Mouse (Mus musculus) embryonic facial prominence, embryonic 15.5 days (tissue): ENCODE measurements around the gene Nrf1. TPM values are rescaled to one million over a fixed set of nuclear protein-coding genes. Genes with fewer than 3 reads are reported as not detected.

ENCODE experiments used
- ATAC-seq: fragments of 200-750 bp; cut with Nextera tagmentation; 2 replicates; pipeline ENCODE4 v1.8.0; 2017; ENCODE audit warnings: low read depth, moderate TSS enrichment; ENCODE audit not compliant: insufficient number of reproducible peaks, low FRiP score, low TSS enrichment
- H3K27ac ChIP-seq: fragments of 300-500 bp; sonication (generic); replicated peaks from 2 replicates; pipeline ENCODE4 v1.5.1; 2015; ENCODE audit warnings: mild to moderate bottlenecking, inconsistent platforms
- H3K27me3 ChIP-seq: fragments of 300-500 bp; sonication (generic); 2 replicates; pipeline ENCODE4 v1.6.1; 2015; ENCODE audit warnings: inconsistent platforms
- H3K36me3 ChIP-seq: fragments of 300-500 bp; sonication (generic); 2 replicates; pipeline ENCODE4 v1.6.1; 2015; ENCODE audit warnings: mild to moderate bottlenecking, inconsistent platforms
- H3K4me1 ChIP-seq: fragments of 300-500 bp; sonication (generic); 2 replicates; pipeline ENCODE4 v1.6.1; 2015; ENCODE audit warnings: inconsistent platforms
- H3K4me2 ChIP-seq: fragments of 300-500 bp; sonication (generic); replicated peaks from 2 replicates; pipeline ENCODE4 v1.6.1; 2015; ENCODE audit warnings: mild to moderate bottlenecking, inconsistent platforms
- H3K4me3 ChIP-seq: fragments of 300-500 bp; sonication (generic); replicated peaks from 2 replicates; pipeline ENCODE4 v1.5.1; 2015; ENCODE audit warnings: mild to moderate bottlenecking, inconsistent platforms
- H3K9ac ChIP-seq: fragments of 300-500 bp; sonication (generic); 2 replicates; pipeline ENCODE4 v1.6.1; 2015; ENCODE audit warnings: inconsistent platforms
- H3K9me3 ChIP-seq: fragments of 300-500 bp; sonication (generic); replicated peaks from 2 replicates; pipeline ENCODE4 v1.6.1; 2016; ENCODE audit warnings: inconsistent platforms
- WGBS: fragments of 180-500 bp; shearing (Covaris S2); methylation state at CpG from one replicate; pipeline ENCODE4 v1.1.7; 2015; 5-methylcytosine and 5-hydroxymethylcytosine counted together
- polyA plus RNA-seq: library from polyadenylated mRNA; unstranded; fragments of >200 nt; fragmentation: Nextera tagmentation; extraction: Ambion mirVana; gene quantifications from 2 replicates; pipeline ENCODE4 v1.2.1, GENCODE M21; 2015

Nrf1 gene
- polyA plus RNA-seq, result 49.5 and 55.1 TPM in 2 replicates

GRCm38 (mm10) chr6:30047271-30048162 is at the start of gene Nrf1:
Nrf1 (plus strand) TSS chr6:30047988.
- Histone ChIP-seq H3K4me3 (peak within 1 kb of the TSS; percentile 87), H3K4me1 (peaks cover 27% of the 10 kb centered on the region), H3K27ac (peak within 1 kb of the TSS; percentile 99), H3K27me3 (no peaks in the 10 kb centered on the region), H3K9ac (peak within 1 kb of the TSS; percentile 95), H3K36me3 (no peaks in the 10 kb centered on the region), H3K9me3 (no peaks in the 10 kb centered on the region), H3K4me2 (peak within 1 kb of the TSS; percentile 72)
- peak; percentile 96 for ATAC-seq
- WGBS, result under 1% methylated on average over 69 of the region's 78 CpGs

GRCm38 (mm10) chr6:29998140-29998539 is 49.6 kb upstream of the Nrf1 start:
- H3K27me3 ChIP-seq, result no peaks in the 10 kb centered on the region
- no peaks in the 10 kb centered on the region for H3K9me3 ChIP-seq
- no peak overlapping the region for H3K4me3 ChIP-seq
- H3K4me1 ChIP-seq, result no peaks in the 10 kb centered on the region
- no peak for ATAC-seq
- no peak overlapping the region for H3K9ac ChIP-seq
- no peak overlapping the region for H3K4me2 ChIP-seq
- no peaks in the 10 kb centered on the region for H3K36me3 ChIP-seq
- WGBS, result 63% methylated on average over 9 of the region's 9 CpGs
- H3K27ac ChIP-seq, result no peak overlapping the region

GRCm38 (mm10) chr6:29998771-29999170 is 49.0 kb upstream of the Nrf1 start:
- no peaks in the 10 kb centered on the region for H3K27me3 ChIP-seq
- no peak overlapping the region for H3K4me3 ChIP-seq
- no peaks in the 10 kb centered on the region for H3K4me1 ChIP-seq
- no peaks in the 10 kb centered on the region for H3K36me3 ChIP-seq
- WGBS, result 48% methylated on average over 4 of the region's 4 CpGs
- H3K9me3 ChIP-seq, result no peaks in the 10 kb centered on the region
- no peak overlapping the region for H3K4me2 ChIP-seq
- H3K27ac ChIP-seq, result no peak overlapping the region
- H3K9ac ChIP-seq, result no peak overlapping the region
- no peak for ATAC-seq

- Histone ChIP-seq H3K4me3 (no peak overlapping the region), H3K9me3 (no peaks in the 10 kb centered on the region), H3K27ac (no peak overlapping the region), H3K27me3 (no peaks in the 10 kb centered on the region), H3K4me1 (no peaks in the 10 kb centered on the region), H3K4me2 (no peak overlapping the region), H3K9ac (no peak overlapping the region), H3K36me3 (no peaks in the 10 kb centered on the region)
- no peak for ATAC-seq
- WGBS, result 70% methylated on average over 9 of the region's 9 CpGs
Measured at GRCm38 (mm10) chr6:30002628-30003027, 45.2 kb upstream of the Nrf1 start.

- H3K36me3 ChIP-seq, result no peaks in the 10 kb centered on the region
- ATAC-seq, result no peak
- H3K9ac ChIP-seq, result no peak overlapping the region
- H3K4me2 ChIP-seq, result no peak overlapping the region
- H3K9me3 ChIP-seq, result no peaks in the 10 kb centered on the region
- H3K4me3 ChIP-seq, result no peak overlapping the region
- WGBS, result 100% methylated on average over 1 of the region's 1 CpGs
- no peaks in the 10 kb centered on the region for H3K4me1 ChIP-seq
- H3K27ac ChIP-seq, result no peak overlapping the region
- H3K27me3 ChIP-seq, result no peaks in the 10 kb centered on the region
Measured at GRCm38 (mm10) chr6:30005851-30006250, 41.9 kb upstream of the Nrf1 start.

- Histone ChIP-seq H3K9me3 (no peaks in the 10 kb centered on the region), H3K4me1 (no peaks in the 10 kb centered on the region), H3K4me3 (no peak overlapping the region), H3K27me3 (no peaks in the 10 kb centered on the region), H3K36me3 (no peaks in the 10 kb centered on the region), H3K27ac (no peak overlapping the region), H3K4me2 (no peak overlapping the region), H3K9ac (no peak overlapping the region)
- no peak for ATAC-seq
- WGBS, result 74% methylated on average over 7 of the region's 7 CpGs
Measured at GRCm38 (mm10) chr6:30009204-30009603, 38.6 kb upstream of the Nrf1 start.

- H3K4me1 ChIP-seq, result no peaks in the 10 kb centered on the region
- no peak overlapping the region for H3K4me3 ChIP-seq
- ATAC-seq, result no peak
- WGBS, result 28% methylated on average over 2 of the region's 2 CpGs
- no peak overlapping the region for H3K4me2 ChIP-seq
- H3K27me3 ChIP-seq, result no peaks in the 10 kb centered on the region
- no peaks in the 10 kb centered on the region for H3K9me3 ChIP-seq
- H3K36me3 ChIP-seq, result no peaks in the 10 kb centered on the region
- no peak overlapping the region for H3K27ac ChIP-seq
- H3K9ac ChIP-seq, result no peak overlapping the region
Measured at GRCm38 (mm10) chr6:30013520-30013919, 34.3 kb upstream of the Nrf1 start.

- no peak for ATAC-seq
- 68% methylated on average over 5 of the region's 5 CpGs for WGBS
- no peak overlapping the region for H3K9ac ChIP-seq
- H3K4me3 ChIP-seq, result no peak overlapping the region
- no peaks in the 10 kb centered on the region for H3K27me3 ChIP-seq
- H3K36me3 ChIP-seq, result no peaks in the 10 kb centered on the region
- H3K27ac ChIP-seq, result no peak overlapping the region
- H3K4me2 ChIP-seq, result no peak overlapping the region
- H3K4me1 ChIP-seq, result no peaks in the 10 kb centered on the region
- no peaks in the 10 kb centered on the region for H3K9me3 ChIP-seq
Measured at GRCm38 (mm10) chr6:30014187-30014864, 33.5 kb upstream of the Nrf1 start.

GRCm38 (mm10) chr6:30021241-30021640 is 26.5 kb upstream of the Nrf1 start:
- Histone ChIP-seq H3K4me3 (no peak overlapping the region), H3K9me3 (no peaks in the 10 kb centered on the region), H3K4me1 (no peaks in the 10 kb centered on the region), H3K9ac (no peak overlapping the region), H3K4me2 (no peak overlapping the region), H3K27ac (no peak overlapping the region), H3K36me3 (no peaks in the 10 kb centered on the region), H3K27me3 (no peaks in the 10 kb centered on the region)
- WGBS, result 90% methylated on average over 1 of the region's 1 CpGs
- no peak for ATAC-seq

GRCm38 (mm10) chr6:30021656-30022055 is 26.1 kb upstream of the Nrf1 start:
- no peaks in the 10 kb centered on the region for H3K4me1 ChIP-seq
- no peak for ATAC-seq

GRCm38 (mm10) chr6:30026799-30027198 is 21.0 kb upstream of the Nrf1 start:
- Histone ChIP-seq H3K4me3 (no peak overlapping the region), H3K9me3 (no peaks in the 10 kb centered on the region), H3K4me2 (no peak overlapping the region), H3K36me3 (no peaks in the 10 kb centered on the region), H3K4me1 (no peaks in the 10 kb centered on the region), H3K27me3 (no peaks in the 10 kb centered on the region), H3K27ac (no peak overlapping the region), H3K9ac (no peak overlapping the region)
- ATAC-seq, result no peak
- WGBS, result 17% methylated on average over 10 of the region's 10 CpGs

More at GRCm38 (mm10) chr6:30021656-30022055, 26.1 kb upstream of the Nrf1 start:
- Histone ChIP-seq H3K36me3 (no peaks in the 10 kb centered on the region), H3K27me3 (no peaks in the 10 kb centered on the region), H3K4me2 (no peak overlapping the region), H3K27ac (no peak overlapping the region), H3K9me3 (no peaks in the 10 kb centered on the region), H3K9ac (no peak overlapping the region), H3K4me3 (no peak overlapping the region)
- 47% methylated on average over 5 of the region's 5 CpGs for WGBS
